7 mouse cellular contexts compared by ENCODE assay signal in genomic region chr1:93223972-93224371, GRCm38 (mm10). TPM values are rescaled to one million over a fixed set of nuclear protein-coding genes. Genes with fewer than 3 reads are reported as not detected.
DNase-seq lines count a peak whose midpoint lies in the region; ATAC-seq lines count a peak whose summit lies in the region.

No protein-coding gene starts in this region.

- no peak for ATAC-seq in liver, embryonic 12.5 days
- ATAC-seq in embryonic facial prominence, embryonic 15.5 days (ENCODE audit: insufficient number of reproducible peaks, low FRiP score, low TSS enrichment, low read depth): 0 out of 2 replicates have a peak, but pooled peaks have one; percentile 5
- ATAC-seq in liver, embryonic 11.5 days (replicated peaks; ENCODE audit: low FRiP score): no peak

- H3K4me1 ChIP-seq in liver, embryonic 12.5 days: no peaks in the 10 kb centered on the region
- peaks cover 51% of the 10 kb centered on the region for H3K4me1 ChIP-seq in embryonic facial prominence, embryonic 15.5 days
- no peaks in the 10 kb centered on the region for H3K4me1 ChIP-seq in liver, embryonic 11.5 days (replicated peaks; ENCODE audit: control insufficient read depth, insufficient read depth, low read length)

- no peak overlapping the region for H3K27ac ChIP-seq in liver, embryonic 12.5 days
- no peak overlapping the region for H3K27ac ChIP-seq in embryonic facial prominence, embryonic 15.5 days (replicated peaks)
- H3K27ac ChIP-seq in liver, embryonic 11.5 days (ENCODE audit: low read depth, low read length): no peak overlapping the region

- H3K4me3 ChIP-seq in liver, embryonic 12.5 days: no peak overlapping the region
- no peak overlapping the region for H3K4me3 ChIP-seq in embryonic facial prominence, embryonic 15.5 days (replicated peaks)
- no peak overlapping the region for H3K4me3 ChIP-seq in liver, embryonic 11.5 days (ENCODE audit: low read depth, low read length)

- no peaks in the 10 kb centered on the region for H3K9me3 ChIP-seq in liver, embryonic 12.5 days (replicated peaks)
- H3K9me3 ChIP-seq in embryonic facial prominence, embryonic 15.5 days (replicated peaks): no peaks in the 10 kb centered on the region
- no peaks in the 10 kb centered on the region for H3K9me3 ChIP-seq in liver, embryonic 11.5 days (ENCODE audit: control insufficient read depth, low read length)

- WGBS in liver, embryonic 12.5 days (ENCODE audit: insufficient replicate concordance): 7% methylated on average over 18 of the region's 18 CpGs
- 6% methylated on average over 18 of the region's 18 CpGs for WGBS in embryonic facial prominence, embryonic 15.5 days
- WGBS in liver, embryonic 11.5 days: 6% methylated on average over 18 of the region's 18 CpGs

- no peak overlapping the region for H3K4me2 ChIP-seq in liver, embryonic 12.5 days
- H3K4me2 ChIP-seq in embryonic facial prominence, embryonic 15.5 days (replicated peaks): no peak overlapping the region
- no peak overlapping the region for H3K4me2 ChIP-seq in liver, embryonic 11.5 days

- peak; percentile 41 for DNase-seq in liver
- DNase-seq in adrenal gland, postnatal 14 days: peak; percentile 68
- peak; percentile 50 for DNase-seq in liver, embryonic 11.5 days (ENCODE audit: low spot score)
- DNase-seq in spleen, adult 12 weeks (ENCODE audit: low spot score): peak; percentile 13
- no peak for DNase-seq in left cerebral cortex, adult 8-10 months (ENCODE audit: low spot score in 2 of 2)

- no peak overlapping the region for H3K9ac ChIP-seq in liver, embryonic 12.5 days
- no peak overlapping the region for H3K9ac ChIP-seq in embryonic facial prominence, embryonic 15.5 days
- no peak overlapping the region for H3K9ac ChIP-seq in liver, embryonic 11.5 days (ENCODE audit: low read depth, low read length)

- 0 out of 2 replicates have a peak, but pooled peaks cover 19% of the 10 kb centered on the region for H3K27me3 ChIP-seq in liver, embryonic 12.5 days (replicated peaks)
- H3K27me3 ChIP-seq in embryonic facial prominence, embryonic 15.5 days: no peaks in the 10 kb centered on the region
- peaks cover 4% of the 10 kb centered on the region; the same call in 1 of the 2 replicates for H3K27me3 ChIP-seq in liver, embryonic 11.5 days (replicated peaks; ENCODE audit: control insufficient read depth, insufficient read depth, low read length)

- H3K36me3 ChIP-seq in liver, embryonic 12.5 days: no peaks in the 10 kb centered on the region
- H3K36me3 ChIP-seq in embryonic facial prominence, embryonic 15.5 days: no peaks in the 10 kb centered on the region
- no peaks in the 10 kb centered on the region for H3K36me3 ChIP-seq in liver, embryonic 11.5 days (ENCODE audit: control insufficient read depth, insufficient read depth, low read length)

RNA-seq across cellular contexts. Expression of gene Sned1, which starts 11.7 kb away (rescaled TPM):
- polyA plus RNA-seq in liver, embryonic 12.5 days (2016; fragmentation: Nextera tagmentation; extraction: Ambion mirVana): 0.52 and 1.4 TPM in 2 replicates
- total RNA-seq in adrenal gland, postnatal 14 days (2021): 22.5 and 23.2 TPM in 2 replicates
- polyA plus RNA-seq in embryonic facial prominence, embryonic 15.5 days (2015; fragmentation: Nextera tagmentation; extraction: Ambion mirVana): 14.4 and 16.0 TPM in 2 replicates
- 0.61 and 2.3 TPM in 2 replicates for polyA plus RNA-seq in liver, embryonic 11.5 days (2014; fragmentation: Nextera tagmentation; extraction: Ambion mirVana)
- total RNA-seq in left cerebral cortex, adult 8-10 months (2022): 10 to 100 TPM in 1 of 4 experiments, 1 to 10 TPM in 3; 7.4 to 11.0 (median 9.1) TPM

RNA-seq across cellular contexts. Expression of gene Crocc2, which starts 55.4 kb away (rescaled TPM):
- polyA plus RNA-seq in liver, embryonic 12.5 days (2016; fragmentation: Nextera tagmentation; extraction: Ambion mirVana): 0.02 and 0.04 TPM in 2 replicates
- total RNA-seq in adrenal gland, postnatal 14 days (2021): 0.07 and 0.08 TPM in 2 replicates
- polyA plus RNA-seq in embryonic facial prominence, embryonic 15.5 days (2015; fragmentation: Nextera tagmentation; extraction: Ambion mirVana): 2.8 and 5.8 TPM in 2 replicates
- polyA plus RNA-seq in liver, embryonic 11.5 days (2014; fragmentation: Nextera tagmentation; extraction: Ambion mirVana): 0.09 and 0.16 TPM in 2 replicates
- total RNA-seq in left cerebral cortex, adult 8-10 months (2022): under 1 TPM; 0.15 to 0.42 (median 0.20) TPM

Comparison
In these comparisons a context has a peak if more than half of its experiments do, and no peak if none do; other contexts are left out.
1. DNase-seq: peak in liver (single experiment), adrenal gland, postnatal 14 days (single experiment), liver, embryonic 11.5 days (single experiment) and spleen, adult 12 weeks (single experiment); none in left cerebral cortex, adult 8-10 months (0 of 2).